Mouse (Mus musculus) lung, adult 2 months (tissue): ENCODE measurements around the gene Kcnd3. TPM values are rescaled to one million over a fixed set of nuclear protein-coding genes. Genes with fewer than 3 reads are reported as not detected.

Source experiments
- DNase-seq: peaks from one replicate; pipeline ENCODE4 v3.0.0; 2022
- H3K4me1 ChIP-seq: fragments of 200-500 bp; 2 replicates; pipeline ENCODE4 v1.6.1; 2011; ENCODE audit warnings: low read length; ENCODE audit not compliant: control insufficient read depth, insufficient read depth
- H3K4me3 ChIP-seq: fragments of 200-500 bp; replicated peaks from 2 replicates; pipeline ENCODE3; 2011; ENCODE audit warnings: low read depth, mild to moderate bottlenecking, control low read depth, low read length; ENCODE audit errors: extremely low read depth
- CTCF ChIP-seq: fragments of 200-500 bp; IDR thresholded peaks from 2 replicates; pipeline ENCODE4 v1.5.1; 2011; ENCODE audit warnings: mild to moderate bottlenecking, low read length, control low read depth; ENCODE audit not compliant: insufficient read depth
- POLR2A ChIP-seq: fragments of 200-500 bp; IDR thresholded peaks from 2 replicates; pipeline ENCODE4 v1.6.1; 2011; ENCODE audit warnings: low read depth, mild to moderate bottlenecking, control low read depth, low read length, borderline replicate concordance; ENCODE audit errors: extremely low read depth
- WGBS: fragments of 180-500 bp; shearing (Covaris S2); methylation state at CpG from one replicate; pipeline ENCODE4 v1.1.7; 2018; 5-methylcytosine and 5-hydroxymethylcytosine counted together
- polyA plus RNA-seq: library from polyadenylated mRNA; depleted of rRNA; stranded (reverse); fragments of >200 nt; gene quantifications from 2 replicates; pipeline ENCODE4 v1.2.3, GENCODE M21; 2012

Kcnd3 gene
- polyA plus RNA-seq, 1 experiment: 1.7 TPM

DNA sequence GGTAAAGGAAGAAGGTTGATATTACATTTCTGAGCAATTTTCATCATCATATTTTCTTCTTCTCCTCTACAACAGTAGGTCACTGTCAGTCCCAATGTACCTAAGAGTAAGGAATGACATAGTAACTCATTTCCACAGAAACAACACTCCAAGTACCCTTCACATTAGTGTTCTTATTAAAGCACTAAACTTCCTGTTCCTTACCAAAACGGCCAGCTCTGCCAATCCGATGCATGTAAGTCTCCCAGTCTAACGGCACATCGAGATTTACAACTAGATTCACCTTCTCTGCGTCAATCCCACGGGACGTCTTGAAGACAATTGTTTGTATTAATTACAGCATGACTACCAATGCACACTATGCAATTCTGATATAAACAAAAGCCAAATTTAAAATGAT lies 228.2 kb downstream of the Kcnd3 start:
- no peak for DNase-seq
- TF ChIP-seq POLR2A: no peak
- no peak for TF ChIP-seq CTCF
- H3K4me1 ChIP-seq: no peaks in the 10 kb centered on the region
- whole genome bisulfite sequencing: 83% methylated on average over 7 of the region's 7 CpGs
- H3K4me3 ChIP-seq: no peak overlapping the region

DNA sequence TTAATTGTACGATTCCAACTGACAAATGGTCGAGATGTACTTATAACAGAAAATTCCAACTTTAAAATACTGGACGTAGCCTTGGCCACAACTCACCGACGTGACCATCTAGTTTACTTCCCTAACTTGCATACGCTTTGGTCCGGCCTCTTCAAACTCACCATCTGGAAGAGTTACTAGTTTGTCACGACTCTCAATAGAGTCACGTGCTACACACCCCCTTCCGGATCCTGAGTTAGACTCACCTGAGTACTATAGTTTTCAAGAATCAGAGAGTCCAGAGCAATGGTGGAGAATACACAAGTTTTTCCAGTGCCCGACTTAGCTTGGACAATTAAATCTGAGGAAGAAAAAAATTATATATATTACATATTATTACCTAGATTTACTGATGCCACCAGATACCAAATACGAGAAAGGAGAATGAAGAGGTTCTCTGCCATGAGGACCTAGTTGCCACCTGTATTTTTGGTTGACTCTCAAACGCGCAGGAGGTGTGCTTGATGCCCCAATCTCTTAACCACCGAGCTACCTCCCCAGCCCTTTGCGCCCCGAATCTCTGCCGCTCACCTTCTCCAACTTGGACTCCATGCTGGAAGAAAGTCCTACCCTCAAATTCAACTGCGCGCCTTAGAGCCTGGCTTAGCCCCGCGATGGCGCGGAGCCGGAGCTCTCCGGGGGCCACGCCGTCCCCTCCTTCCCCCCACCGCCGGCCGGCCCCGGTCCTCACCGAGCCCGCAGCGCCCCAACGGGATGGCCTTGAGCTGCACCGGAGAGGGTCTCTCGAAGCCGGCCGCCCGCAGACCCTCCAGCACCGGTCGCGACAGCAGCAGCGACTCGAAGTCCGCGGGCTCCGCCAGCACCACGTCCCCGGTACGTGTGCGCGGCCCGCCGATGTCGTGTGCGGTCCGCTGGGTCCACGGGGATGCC lies 234.5 kb downstream of the Kcnd3 start:
- no peak for DNase-seq
- 6% methylated on average over 60 of the region's 60 CpGs for WGBS
- TF ChIP-seq CTCF (no peak), POLR2A (no peak)
- peaks cover 3% of the 10 kb centered on the region; the same call in 1 of the 2 replicates for H3K4me1 ChIP-seq
- peak overlapping the region; percentile 87 for H3K4me3 ChIP-seq

DNA sequence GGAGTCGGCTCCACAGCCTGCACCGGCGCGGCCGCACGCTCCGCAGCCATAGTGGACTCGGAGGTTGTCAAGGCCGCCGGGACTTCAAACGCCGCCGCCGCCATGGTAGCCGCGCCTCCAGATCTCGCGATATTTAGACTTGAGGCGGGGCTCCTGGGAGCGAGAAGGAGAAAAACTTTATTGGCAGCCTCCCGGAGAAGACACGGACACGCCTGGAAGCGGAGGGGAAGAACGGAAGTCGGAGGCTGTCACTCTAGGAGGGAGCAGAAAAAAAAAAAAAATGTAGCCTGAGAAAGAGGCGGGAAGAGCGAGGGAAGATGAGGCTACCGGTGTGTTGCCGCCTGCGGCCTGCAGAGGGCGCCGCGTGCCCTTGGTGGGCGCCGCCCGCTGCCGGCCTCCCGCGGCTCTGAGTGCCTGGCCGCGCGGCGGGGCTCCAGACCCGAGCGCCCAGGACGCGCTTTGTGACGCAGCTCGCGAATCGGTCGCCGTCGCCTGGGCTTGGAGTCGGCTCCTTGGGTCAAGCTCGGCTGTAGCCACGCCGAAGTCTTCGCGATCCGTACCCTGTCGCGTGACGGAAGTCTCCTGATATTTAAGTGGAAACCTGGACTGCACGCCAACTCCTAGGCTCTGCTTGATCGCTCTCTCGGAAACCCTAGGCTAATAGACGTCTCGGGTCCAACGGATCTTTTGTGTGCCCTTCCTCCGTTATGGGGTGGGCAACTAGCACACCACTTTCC lies 235.4 kb downstream of the Kcnd3 start, which contains the start of gene Ddx20:
Ddx20 (minus strand) TSS at position 251 of the 737 bp plus-strand sequence.
- 1% methylated on average over 71 of the region's 72 CpGs for WGBS
- TF ChIP-seq POLR2A (peak; percentile 69; the same call in 1 of the 2 replicates), CTCF (peak; percentile 70)
- DNase-seq: peak; percentile 90
- peaks cover 3% of the 10 kb centered on the region; the same call in 1 of the 2 replicates for H3K4me1 ChIP-seq
- peak within 1 kb of the TSS; percentile 87 for H3K4me3 ChIP-seq

DNA sequence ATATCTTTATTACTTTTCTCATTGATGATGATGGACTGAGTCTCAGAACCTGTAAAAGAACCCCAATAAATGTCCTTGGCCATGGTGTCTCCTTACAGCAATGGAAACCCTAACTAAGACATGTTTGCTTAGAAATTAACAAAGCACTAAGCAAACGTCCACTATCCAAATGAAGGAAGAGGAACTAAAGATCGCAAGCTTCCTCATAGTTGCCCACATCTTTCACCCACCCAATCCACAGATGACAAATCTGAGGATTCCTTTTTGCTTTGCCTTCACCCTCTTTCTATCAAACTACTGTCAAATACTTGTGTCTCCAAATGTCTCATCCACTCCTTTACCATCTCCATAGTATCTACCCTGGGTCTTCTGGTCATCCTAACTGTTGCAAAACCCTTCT lies 236.4 kb downstream of the Kcnd3 start:
- 80% methylated on average over 2 of the region's 2 CpGs for WGBS

DNA sequence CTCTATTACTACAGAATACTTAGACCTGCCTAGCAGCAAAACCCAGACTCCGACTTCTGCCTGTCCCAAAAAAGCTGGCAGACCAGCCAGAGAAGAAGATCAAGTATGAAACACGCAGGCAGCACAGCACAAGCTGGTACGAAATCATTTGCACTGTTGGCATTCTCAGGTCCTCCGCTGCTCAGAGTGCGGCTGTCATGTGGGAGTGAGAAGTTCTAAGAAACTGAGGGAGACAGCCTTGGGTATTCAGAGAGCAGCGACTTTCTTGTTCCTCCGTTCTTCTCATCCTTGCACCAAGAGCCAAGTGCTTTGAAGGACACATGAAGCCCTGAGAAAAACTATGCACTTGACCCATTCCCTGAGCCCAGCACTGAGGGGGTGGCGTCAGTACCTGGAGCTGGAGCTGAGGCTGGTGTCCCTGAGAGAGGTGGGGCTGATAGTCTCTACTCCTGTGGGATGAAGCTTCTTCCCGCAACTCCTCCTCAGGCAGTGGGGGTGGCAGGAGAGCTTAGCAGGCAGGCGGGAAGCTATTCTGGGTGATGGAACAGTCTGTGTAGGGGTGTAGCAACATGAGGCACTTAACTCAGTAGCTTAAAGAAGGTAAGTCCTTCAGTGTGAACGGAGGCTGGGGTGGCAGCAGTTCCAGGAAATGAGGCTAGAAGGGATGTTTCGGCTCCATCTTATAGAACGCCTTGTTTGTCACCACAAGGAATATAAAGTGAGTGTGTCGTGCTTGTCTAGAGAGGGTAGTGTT lies 241.4 kb downstream of the Kcnd3 start:
- 64% methylated on average over 14 of the region's 14 CpGs for WGBS
- Histone ChIP-seq H3K4me1 (no peaks in the 10 kb centered on the region), H3K4me3 (no peak overlapping the region)
- TF ChIP-seq POLR2A (no peak), CTCF (no peak)
- no peak for DNase-seq

More for the DNA sequence above, 236.4 kb downstream of the Kcnd3 start:
- no peak overlapping the region for H3K4me3 ChIP-seq
- H3K4me1 ChIP-seq: peaks cover 3% of the 10 kb centered on the region; the same call in 1 of the 2 replicates
- TF ChIP-seq CTCF (no peak), POLR2A (no peak)
- DNase-seq: no peak

DNA sequence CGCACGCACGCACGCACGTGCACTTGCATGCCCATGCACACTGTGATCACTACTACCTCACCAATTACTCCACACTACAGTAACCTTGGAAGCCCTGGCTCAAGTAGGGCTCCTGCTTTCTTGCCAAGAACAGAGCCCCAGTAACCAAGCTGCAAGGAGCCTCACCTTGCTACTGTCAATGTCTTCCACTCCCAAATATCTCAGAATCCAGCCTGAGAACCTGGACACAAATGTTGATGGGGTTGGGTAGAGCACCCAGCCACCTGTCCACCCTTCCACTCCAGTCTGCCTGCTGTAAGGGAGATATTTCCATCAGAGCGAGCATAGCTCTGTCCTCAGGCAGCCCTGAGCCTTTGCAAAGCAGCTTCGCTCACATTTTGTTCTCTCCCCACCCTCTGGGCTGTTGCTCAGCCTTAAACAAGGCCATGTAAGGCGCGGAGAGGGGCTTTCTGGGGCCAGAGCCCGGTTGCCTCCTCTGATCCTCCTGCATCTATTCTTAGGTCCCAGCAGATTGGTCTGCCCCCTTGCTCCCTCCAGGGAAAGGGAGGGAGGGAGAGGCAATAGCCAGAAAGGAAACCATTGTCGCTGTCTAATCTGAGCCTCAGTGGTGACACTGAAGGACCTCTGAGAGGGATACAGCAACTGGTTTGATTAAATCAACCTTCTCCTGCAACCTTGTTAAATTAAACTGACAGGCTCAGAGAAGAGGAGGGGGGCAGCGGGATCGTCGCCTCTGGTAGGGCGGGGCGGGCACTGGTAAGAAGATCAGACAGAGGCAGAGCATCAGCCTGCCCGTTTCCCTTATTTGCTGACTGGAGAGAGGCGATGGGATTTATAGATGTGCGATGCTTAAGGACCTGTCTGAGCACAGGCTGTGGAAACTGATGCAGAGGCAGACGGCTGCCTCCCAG lies 243.6 kb downstream of the Kcnd3 start:
- WGBS: 52% methylated on average over 20 of the region's 20 CpGs
- no peak overlapping the region for H3K4me3 ChIP-seq
- 0 out of 2 replicates have a peak, but pooled peaks cover under 1% of the 10 kb centered on the region for H3K4me1 ChIP-seq
- DNase-seq: no peak
- TF ChIP-seq CTCF (no peak), POLR2A (no peak)

DNA sequence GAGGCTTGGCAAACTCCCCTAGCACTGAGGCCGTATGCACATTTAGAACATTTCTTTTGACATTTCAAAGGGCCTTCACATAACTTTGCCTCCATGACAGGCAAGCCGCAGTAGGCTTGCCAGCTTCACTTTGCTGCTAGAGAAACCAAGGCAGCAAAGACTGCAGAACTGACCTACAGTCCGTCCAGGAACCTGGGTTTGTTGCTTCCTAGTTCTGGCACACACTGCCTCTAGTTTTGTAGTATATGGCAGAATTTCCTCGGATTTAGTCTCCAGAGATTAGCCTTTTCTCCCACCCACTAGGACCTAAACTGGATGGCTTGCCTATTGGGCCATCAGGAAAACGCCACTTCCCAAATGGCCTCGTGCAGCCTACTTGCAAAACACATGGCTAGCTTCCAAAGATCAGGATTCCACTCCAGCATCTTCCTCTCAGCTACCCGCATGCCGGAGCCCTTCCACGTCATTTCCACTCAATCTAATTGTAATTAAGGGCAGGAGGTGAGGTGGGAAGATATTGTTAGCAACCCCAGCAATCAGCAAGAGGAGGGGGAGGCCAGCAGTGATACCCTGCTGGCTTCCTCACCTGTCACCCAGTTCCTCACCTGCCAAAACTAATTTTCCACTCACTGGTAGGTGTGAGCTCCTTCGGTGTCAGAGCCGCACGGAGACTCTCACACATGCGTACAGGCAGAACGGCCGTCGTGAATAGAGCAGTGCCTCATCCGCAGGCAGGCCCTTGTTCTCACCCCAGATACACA lies 244.4 kb downstream of the Kcnd3 start:
- 0 out of 2 replicates have a peak, but pooled peaks cover 2% of the 10 kb centered on the region for H3K4me1 ChIP-seq
- H3K4me3 ChIP-seq: no peak overlapping the region
- WGBS: 64% methylated on average over 17 of the region's 17 CpGs
- TF ChIP-seq CTCF: no peak
- no peak for TF ChIP-seq POLR2A
- no peak for DNase-seq

DNA sequence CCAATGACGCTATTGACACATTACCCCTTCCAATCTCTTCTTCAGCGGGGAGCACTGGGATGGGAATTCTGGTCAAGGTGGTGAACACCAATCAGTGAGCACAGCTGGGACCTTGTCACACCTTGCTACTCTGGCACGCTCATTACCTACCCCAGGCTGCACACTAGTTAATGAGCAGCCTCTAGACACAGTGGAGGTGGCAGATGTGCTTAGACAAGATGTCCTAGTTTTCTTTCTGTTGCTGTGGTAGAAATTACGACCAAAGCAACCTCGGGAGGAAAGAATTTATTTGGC lies 245.0 kb downstream of the Kcnd3 start:
- 73% methylated on average over 5 of the region's 5 CpGs for WGBS
- TF ChIP-seq POLR2A: no peak
- DNase-seq: no peak
- Histone ChIP-seq H3K4me1 (0 out of 2 replicates have a peak, but pooled peaks cover 2% of the 10 kb centered on the region), H3K4me3 (no peak overlapping the region)
